Mouse (Mus musculus): ENCODE results near the gene Ccdc116.

The Ccdc116 gene

DNA sequence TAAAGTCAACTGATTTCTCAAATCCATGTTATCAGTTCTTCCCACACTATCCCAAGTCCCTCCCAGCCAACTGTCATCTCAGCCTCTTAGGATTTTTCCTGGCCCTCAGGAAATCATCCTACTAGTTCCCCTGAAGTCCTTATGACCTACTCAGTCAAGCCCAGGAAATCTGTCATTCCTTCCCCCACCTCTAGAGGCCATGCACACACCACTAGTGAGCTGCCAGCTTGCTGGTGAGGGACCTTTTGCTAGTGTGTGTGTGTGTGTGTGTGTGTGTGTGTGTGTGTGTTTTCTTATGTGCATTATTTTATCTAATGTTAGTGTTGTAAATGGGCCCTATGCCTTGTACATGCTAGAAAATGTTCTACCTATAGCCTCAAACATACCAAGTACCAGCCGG lies 19.7 kb downstream of the Ccdc116 start:
- peak; percentile 46 for DNase-seq

DNA sequence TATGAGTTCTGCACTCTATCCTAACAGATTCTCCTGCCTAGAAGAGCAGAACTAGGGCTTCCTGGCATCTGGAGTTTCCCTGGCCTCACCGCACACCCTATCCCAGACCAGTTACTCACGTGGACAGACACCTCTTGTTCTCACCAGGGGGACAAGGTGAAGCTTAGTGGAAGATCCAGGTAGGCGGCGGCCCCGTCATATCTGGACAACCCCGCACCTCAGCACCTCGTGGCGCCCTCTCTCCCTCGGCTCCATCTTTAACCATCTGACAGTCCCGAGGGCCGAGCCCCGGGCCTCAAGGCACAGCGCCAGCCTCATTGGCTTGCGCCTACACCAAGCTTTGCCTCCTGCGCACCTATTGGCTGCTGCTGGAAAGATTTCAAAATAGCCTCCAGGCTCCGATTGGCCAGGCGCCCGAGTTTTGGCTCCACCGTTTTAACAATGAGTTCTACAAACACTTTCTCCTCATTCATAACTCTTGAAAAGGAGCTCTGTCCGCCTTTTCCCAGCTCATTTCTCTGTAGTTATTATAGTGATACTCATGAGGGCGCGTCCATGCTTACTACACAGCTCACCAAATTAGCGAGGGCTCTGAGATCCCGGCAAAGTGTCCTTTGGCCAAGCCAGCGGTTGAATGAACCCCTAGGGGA lies 22.0 kb downstream of the Ccdc116 start, which contains the start of gene 2610318N02Rik:
Gene 2610318N02Rik (minus strand): TSS at position 297 of the 650 bp plus-strand sequence.
- DNase-seq, result peak; percentile 92

GRCm38 (mm10) chr16:17124119-17124870 lies 22.7 kb downstream of the Ccdc116 start:
- DNase-seq, result peak; percentile 56

DNA sequence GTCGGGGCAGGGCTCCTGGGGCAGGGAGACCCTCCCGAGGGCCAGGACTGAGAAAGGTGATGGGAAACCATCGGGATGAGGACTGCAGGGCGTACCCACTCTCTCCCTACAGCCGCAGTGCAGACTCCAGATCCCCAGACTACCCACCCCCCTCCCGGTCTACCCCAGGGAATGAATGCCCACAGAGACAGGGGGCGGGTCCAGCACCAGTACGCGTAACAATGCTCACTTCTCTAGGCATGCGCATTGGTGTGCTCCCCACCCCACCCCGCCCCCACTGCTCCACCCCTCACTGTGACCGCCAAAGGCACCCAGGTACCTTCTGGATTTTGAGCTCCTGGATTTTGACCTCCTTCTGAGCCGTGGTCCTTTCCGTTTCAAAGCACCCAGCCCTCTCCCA lies 25.5 kb downstream of the Ccdc116 start:
- no peak for DNase-seq

- no peak for DNase-seq
Observed at GRCm38 (mm10) chr16:17117309-17117799, 29.7 kb downstream of the Ccdc116 start.

- peak; percentile 73 for DNase-seq
Observed at GRCm38 (mm10) chr16:17110771-17111743, 36.0 kb downstream of the Ccdc116 start, which contains the start of gene Ppil2. Ppil2 (minus strand) TSS chr16:17111257.

DNA sequence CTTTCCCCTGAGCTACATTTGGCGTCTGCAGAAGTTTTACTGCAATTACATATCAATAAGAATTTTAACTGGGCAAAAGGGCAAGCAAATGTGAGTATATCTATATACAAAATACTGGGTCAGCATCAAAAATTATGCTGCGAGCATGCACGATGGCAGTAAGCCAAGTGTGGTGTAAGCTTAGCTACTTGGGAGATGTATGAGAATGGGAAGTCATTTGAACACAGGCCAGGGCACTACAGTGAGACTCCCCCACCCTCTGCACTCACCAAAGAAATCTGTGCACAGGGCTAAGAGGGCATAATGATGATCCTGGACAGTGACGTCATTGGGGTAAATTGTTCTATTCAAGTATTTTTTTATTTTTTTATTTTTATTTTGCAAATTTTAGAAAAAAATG lies 42.4 kb downstream of the Ccdc116 start:
- DNase-seq, result no peak

GRCm38 (mm10) chr16:17102630-17103220 lies 44.3 kb downstream of the Ccdc116 start:
- no peak for DNase-seq

- no peak for DNase-seq
Observed at GRCm38 (mm10) chr16:17096938-17097337, 50.1 kb downstream of the Ccdc116 start.

Measured in liver (tissue).